Mouse (Mus musculus) cerebellum, adult 2 months (tissue): ENCODE measurements around the gene Tprg.

Experiments used
- CTCF ChIP-seq: fragments of 200-500 bp; IDR thresholded peaks from 2 replicates; pipeline ENCODE4 v1.5.1; 2011; ENCODE audit warnings: low read depth, mild to moderate bottlenecking, control low read depth, low read length, moderate library complexity, borderline replicate concordance; ENCODE audit not compliant: insufficient read depth
- POLR2A ChIP-seq: fragments of 200-500 bp; IDR thresholded peaks from 2 replicates; pipeline ENCODE4 v1.6.1; 2011; ENCODE audit warnings: low read length, control low read depth, borderline replicate concordance; ENCODE audit not compliant: insufficient read depth

DNA sequence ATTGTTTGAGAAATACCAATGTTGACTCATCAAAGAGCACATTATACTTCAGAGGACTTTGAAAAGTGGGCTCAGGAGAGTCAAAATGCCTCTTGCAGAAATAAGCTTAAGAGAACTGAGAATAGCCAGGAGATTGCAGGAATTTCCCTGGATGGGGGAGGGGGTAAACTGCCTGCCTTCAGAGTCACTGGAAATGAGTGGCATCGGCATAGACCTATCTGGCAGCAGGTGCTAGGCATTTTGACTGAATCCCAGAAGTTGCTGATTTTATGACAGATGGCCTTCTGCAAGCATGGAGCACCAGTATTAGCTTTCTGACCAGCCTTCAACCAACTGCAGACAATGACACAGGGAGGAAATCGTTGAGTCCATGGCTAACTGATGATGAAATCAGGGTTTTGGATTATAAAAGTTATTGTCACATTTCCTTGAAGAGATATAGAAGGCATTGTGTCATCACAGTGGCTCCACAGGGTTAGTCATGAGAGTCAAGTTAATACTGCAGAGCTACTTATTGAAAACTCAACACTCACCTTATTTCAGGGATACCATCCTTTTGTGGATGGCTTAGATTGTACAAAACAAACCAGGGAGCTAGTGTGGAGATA is 39.1 kb downstream of the Tprg start:
- no peak for TF ChIP-seq POLR2A
- no peak for TF ChIP-seq CTCF
